Mouse (Mus musculus): ENCODE measurements around the gene Aldh3b2. TPM values are rescaled to one million over a fixed set of nuclear protein-coding genes. Genes with fewer than 3 reads are reported as not detected.
A peak's percentile ranks its signal among the peaks of the same experiment; 100 is the strongest.

The Aldh3b2 gene
- polyA plus RNA-seq, 1 experiment: 1.3 TPM

DNA sequence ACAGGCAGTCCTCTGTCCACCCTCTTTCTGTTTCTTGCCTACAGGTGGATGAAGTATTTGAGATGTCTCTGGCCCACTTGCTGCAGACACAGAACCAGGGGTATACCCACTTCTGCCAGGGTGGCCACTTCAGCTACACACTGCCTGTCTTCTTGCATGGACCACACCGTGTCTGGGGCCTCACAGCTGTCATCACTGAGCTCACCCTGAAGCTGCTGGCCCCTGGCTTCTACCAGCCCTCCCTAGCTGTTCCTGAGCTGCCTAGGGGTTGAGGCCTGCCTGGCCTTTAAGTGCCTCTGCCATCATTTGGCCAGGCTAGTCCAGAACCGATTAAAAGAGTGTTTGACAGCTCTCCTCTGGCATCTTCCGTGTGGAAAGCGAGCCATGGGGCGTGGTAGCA is 29.6 kb downstream of the Aldh3b2 start:
- H3K36me3 ChIP-seq (ENCODE audit: control insufficient read depth, insufficient read depth, low read length, poor library complexity, severe bottlenecking): no peaks in the 10 kb centered on the region
- H3K4me3 ChIP-seq (ENCODE audit: low read depth, low read length): no peak overlapping the region
- peaks cover 3% of the 10 kb centered on the region for H3K4me1 ChIP-seq (ENCODE audit: control insufficient read depth, insufficient read depth, low read length)
- H3K27me3 ChIP-seq (ENCODE audit: control insufficient read depth, insufficient read depth, low read length, poor library complexity, severe bottlenecking): no peaks in the 10 kb centered on the region
- TF ChIP-seq CTCF (IDR thresholded peaks at IDR 0.05; ENCODE audit: low read depth, low read length) (no peak), POLR2A (IDR thresholded peaks at IDR 0.05; ENCODE audit: insufficient read depth, low read length) (no peak), EP300 (IDR thresholded peaks at IDR 0.05; ENCODE audit: insufficient read depth, low read depth, low read length) (no peak)
- no peaks in the 10 kb centered on the region for H3K9me3 ChIP-seq (replicated peaks; ENCODE audit: control insufficient read depth, insufficient read depth, low read length, poor library complexity, severe bottlenecking)
- H3K9ac ChIP-seq (ENCODE audit: low read depth, poor library complexity, severe bottlenecking): peak overlapping the region; percentile 78
- H3K27ac ChIP-seq (ENCODE audit: insufficient read depth, low read length): no peak overlapping the region

DNA sequence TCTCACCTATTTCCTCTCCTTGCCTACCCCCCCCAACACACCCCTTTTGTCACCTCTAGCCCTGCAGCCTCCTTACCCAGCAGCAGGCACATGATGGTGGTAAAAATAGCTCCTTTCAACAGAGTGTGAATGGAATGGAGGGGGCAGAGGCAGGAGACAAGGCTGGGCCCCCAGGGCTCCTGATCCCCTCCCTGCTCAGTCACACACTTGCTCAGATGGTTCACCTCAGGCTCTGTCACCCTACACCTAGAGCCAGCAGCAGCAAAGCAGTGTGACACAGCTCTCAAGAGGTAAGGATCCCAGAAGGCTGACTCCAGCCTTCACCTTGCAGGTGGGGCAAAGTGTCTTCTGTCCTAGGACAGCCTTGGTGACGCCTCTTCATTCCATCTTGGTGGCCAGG is 31.0 kb downstream of the Aldh3b2 start, which contains the start of gene Doc2g:
TSS of gene Doc2g (plus strand) at position 202 of the 400 bp plus-strand sequence.
- H3K27me3 ChIP-seq (ENCODE audit: control insufficient read depth, insufficient read depth, low read length, poor library complexity, severe bottlenecking): no peaks in the 10 kb centered on the region
- H3K4me1 ChIP-seq (ENCODE audit: control insufficient read depth, insufficient read depth, low read length): peaks cover 3% of the 10 kb centered on the region
- H3K27ac ChIP-seq (ENCODE audit: insufficient read depth, low read length): no peak within 1 kb of the TSS
- TF ChIP-seq POLR2A (IDR thresholded peaks at IDR 0.05; ENCODE audit: insufficient read depth, low read length) (no peak), CTCF (IDR thresholded peaks at IDR 0.05; ENCODE audit: low read depth, low read length) (no peak), EP300 (IDR thresholded peaks at IDR 0.05; ENCODE audit: insufficient read depth, low read depth, low read length) (no peak)
- H3K4me3 ChIP-seq (ENCODE audit: low read depth, low read length): peak within 1 kb of the TSS; percentile 34
- H3K9me3 ChIP-seq (replicated peaks; ENCODE audit: control insufficient read depth, insufficient read depth, low read length, poor library complexity, severe bottlenecking): no peaks in the 10 kb centered on the region
- H3K9ac ChIP-seq (ENCODE audit: low read depth, poor library complexity, severe bottlenecking): peak within 1 kb of the TSS; percentile 19; the same call in 1 of the 2 replicates
- 0 out of 2 replicates have a peak, but pooled peaks cover 2% of the 10 kb centered on the region for H3K36me3 ChIP-seq (ENCODE audit: control insufficient read depth, insufficient read depth, low read length, poor library complexity, severe bottlenecking)

DNA sequence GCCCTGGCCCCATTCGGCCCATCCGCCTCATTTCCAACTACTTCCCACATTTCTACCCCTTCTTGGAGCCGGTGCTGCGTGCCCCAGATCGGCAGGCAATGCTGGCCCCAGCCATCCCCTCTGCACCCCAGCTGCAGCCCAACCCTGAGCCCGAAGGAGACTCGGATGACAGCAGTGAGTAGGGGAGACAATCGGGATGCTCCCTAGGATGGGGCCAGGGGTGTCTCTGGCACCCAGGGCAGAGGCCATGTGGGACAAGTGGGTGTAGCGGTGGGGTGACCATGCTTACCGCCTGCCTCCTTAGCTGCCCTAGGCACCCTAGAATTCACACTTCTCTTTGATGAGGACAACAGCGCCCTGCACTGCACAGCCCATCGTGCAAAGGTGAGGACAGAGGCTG is 31.5 kb downstream of the Aldh3b2 start:
- Histone ChIP-seq H3K9ac (ENCODE audit: low read depth, poor library complexity, severe bottlenecking) (peak overlapping the region; percentile 19; the same call in 1 of the 2 replicates), H3K4me1 (ENCODE audit: control insufficient read depth, insufficient read depth, low read length) (peaks cover 3% of the 10 kb centered on the region), H3K27me3 (ENCODE audit: control insufficient read depth, insufficient read depth, low read length, poor library complexity, severe bottlenecking) (no peaks in the 10 kb centered on the region), H3K36me3 (ENCODE audit: control insufficient read depth, insufficient read depth, low read length, poor library complexity, severe bottlenecking) (0 out of 2 replicates have a peak, but pooled peaks cover 5% of the 10 kb centered on the region), H3K27ac (ENCODE audit: insufficient read depth, low read length) (no peak overlapping the region), H3K9me3 (replicated peaks; ENCODE audit: control insufficient read depth, insufficient read depth, low read length, poor library complexity, severe bottlenecking) (no peaks in the 10 kb centered on the region), H3K4me3 (ENCODE audit: low read depth, low read length) (peak overlapping the region; percentile 34)
- TF ChIP-seq EP300 (IDR thresholded peaks at IDR 0.05; ENCODE audit: insufficient read depth, low read depth, low read length) (no peak), POLR2A (IDR thresholded peaks at IDR 0.05; ENCODE audit: insufficient read depth, low read length) (no peak), CTCF (IDR thresholded peaks at IDR 0.05; ENCODE audit: low read depth, low read length) (no peak)

DNA sequence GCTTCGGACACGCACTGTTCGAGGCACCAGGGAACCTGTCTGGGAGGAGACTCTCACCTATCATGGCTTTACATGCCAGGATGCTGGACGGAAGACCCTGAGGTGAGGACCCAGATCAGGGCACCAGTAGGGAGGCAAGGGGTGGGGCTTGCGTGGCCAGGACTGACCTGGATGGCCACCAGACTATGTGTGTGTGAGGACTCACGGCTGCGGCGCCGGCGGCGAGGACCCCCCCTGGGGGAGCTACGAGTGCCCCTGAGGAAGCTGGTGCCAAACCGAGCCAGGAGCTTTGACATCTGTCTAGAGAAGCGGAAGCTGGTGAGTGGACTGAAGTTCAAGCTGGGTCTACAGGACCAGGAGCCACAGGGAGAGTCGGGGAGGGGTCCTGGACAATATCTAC is 32.2 kb downstream of the Aldh3b2 start:
- no peak for TF ChIP-seq EP300 (IDR thresholded peaks at IDR 0.05; ENCODE audit: insufficient read depth, low read depth, low read length)
- TF ChIP-seq CTCF (IDR thresholded peaks at IDR 0.05; ENCODE audit: low read depth, low read length): no peak
- TF ChIP-seq POLR2A (IDR thresholded peaks at IDR 0.05; ENCODE audit: insufficient read depth, low read length): no peak
- H3K9ac ChIP-seq (ENCODE audit: low read depth, poor library complexity, severe bottlenecking): no peak overlapping the region
- no peaks in the 10 kb centered on the region for H3K9me3 ChIP-seq (replicated peaks; ENCODE audit: control insufficient read depth, insufficient read depth, low read length, poor library complexity, severe bottlenecking)
- H3K4me1 ChIP-seq (ENCODE audit: control insufficient read depth, insufficient read depth, low read length): peaks cover 3% of the 10 kb centered on the region
- no peak overlapping the region for H3K27ac ChIP-seq (ENCODE audit: insufficient read depth, low read length)
- 0 out of 2 replicates have a peak, but pooled peaks cover 5% of the 10 kb centered on the region for H3K36me3 ChIP-seq (ENCODE audit: control insufficient read depth, insufficient read depth, low read length, poor library complexity, severe bottlenecking)
- H3K27me3 ChIP-seq (ENCODE audit: control insufficient read depth, insufficient read depth, low read length, poor library complexity, severe bottlenecking): no peaks in the 10 kb centered on the region
- H3K4me3 ChIP-seq (ENCODE audit: low read depth, low read length): no peak overlapping the region

DNA sequence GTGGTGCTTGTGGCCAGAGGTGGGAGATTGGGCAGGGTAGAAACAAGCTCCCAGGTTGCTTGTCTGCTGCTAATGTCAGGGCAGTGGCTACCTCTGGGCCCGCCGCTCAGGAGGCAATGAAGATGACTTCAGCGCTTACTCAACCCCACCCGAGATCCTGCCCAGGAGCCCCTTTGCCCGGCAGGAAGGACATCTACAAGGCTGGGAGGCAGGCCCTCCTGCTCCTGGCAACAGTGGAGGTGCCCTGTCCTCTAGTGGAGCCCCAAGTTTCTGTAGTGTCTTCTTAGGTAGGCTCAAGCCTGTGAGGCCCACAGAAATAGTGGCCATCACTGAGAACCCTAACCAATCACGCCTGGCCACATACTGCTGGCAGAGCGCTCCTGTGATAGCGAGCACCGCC is 33.0 kb downstream of the Aldh3b2 start:
- H3K36me3 ChIP-seq (ENCODE audit: control insufficient read depth, insufficient read depth, low read length, poor library complexity, severe bottlenecking): peaks cover 8% of the 10 kb centered on the region; the same call in 1 of the 2 replicates

DNA sequence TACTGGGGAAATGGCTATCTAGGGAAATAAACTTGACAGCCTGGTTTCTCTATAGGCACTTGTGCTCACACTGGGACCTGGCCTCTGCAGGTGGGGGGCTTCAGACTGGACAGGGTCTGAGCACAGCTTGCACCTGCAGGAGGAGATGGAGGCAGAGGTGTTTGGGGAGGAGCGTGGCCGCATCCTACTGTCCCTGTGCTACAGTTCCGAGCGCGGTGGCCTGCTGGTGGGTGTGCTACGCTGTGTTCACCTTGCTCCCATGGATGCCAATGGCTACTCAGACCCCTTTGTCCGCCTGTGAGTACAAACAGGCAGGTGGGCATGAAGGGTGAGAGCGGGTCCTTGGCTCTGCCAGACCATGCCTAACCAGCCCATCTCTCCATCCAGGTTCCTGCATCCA is 33.8 kb downstream of the Aldh3b2 start:
- Histone ChIP-seq H3K36me3 (ENCODE audit: control insufficient read depth, insufficient read depth, low read length, poor library complexity, severe bottlenecking) (peaks cover 8% of the 10 kb centered on the region; the same call in 1 of the 2 replicates), H3K27me3 (ENCODE audit: control insufficient read depth, insufficient read depth, low read length, poor library complexity, severe bottlenecking) (no peaks in the 10 kb centered on the region), H3K27ac (ENCODE audit: insufficient read depth, low read length) (no peak overlapping the region), H3K4me3 (ENCODE audit: low read depth, low read length) (no peak overlapping the region), H3K9me3 (replicated peaks; ENCODE audit: control insufficient read depth, insufficient read depth, low read length, poor library complexity, severe bottlenecking) (no peaks in the 10 kb centered on the region), H3K9ac (ENCODE audit: low read depth, poor library complexity, severe bottlenecking) (no peak overlapping the region), H3K4me1 (ENCODE audit: control insufficient read depth, insufficient read depth, low read length) (peaks cover 3% of the 10 kb centered on the region)
- TF ChIP-seq POLR2A (IDR thresholded peaks at IDR 0.05; ENCODE audit: insufficient read depth, low read length) (no peak), EP300 (IDR thresholded peaks at IDR 0.05; ENCODE audit: insufficient read depth, low read depth, low read length) (no peak), CTCF (IDR thresholded peaks at IDR 0.05; ENCODE audit: low read depth, low read length) (no peak)

More for the DNA sequence above, 33.0 kb downstream of the Aldh3b2 start:
- Histone ChIP-seq H3K9ac (ENCODE audit: low read depth, poor library complexity, severe bottlenecking) (no peak overlapping the region), H3K4me3 (ENCODE audit: low read depth, low read length) (no peak overlapping the region), H3K9me3 (replicated peaks; ENCODE audit: control insufficient read depth, insufficient read depth, low read length, poor library complexity, severe bottlenecking) (no peaks in the 10 kb centered on the region), H3K27ac (ENCODE audit: insufficient read depth, low read length) (no peak overlapping the region), H3K27me3 (ENCODE audit: control insufficient read depth, insufficient read depth, low read length, poor library complexity, severe bottlenecking) (no peaks in the 10 kb centered on the region), H3K4me1 (ENCODE audit: control insufficient read depth, insufficient read depth, low read length) (peaks cover 3% of the 10 kb centered on the region)
- TF ChIP-seq POLR2A (IDR thresholded peaks at IDR 0.05; ENCODE audit: insufficient read depth, low read length): no peak
- TF ChIP-seq EP300 (IDR thresholded peaks at IDR 0.05; ENCODE audit: insufficient read depth, low read depth, low read length): no peak
- TF ChIP-seq CTCF (IDR thresholded peaks at IDR 0.05; ENCODE audit: low read depth, low read length): no peak
